Mouse (Mus musculus) intestine, embryonic 16.5 days (tissue): ENCODE results near the gene Hoxd9. TPM values are rescaled to one million over a fixed set of nuclear protein-coding genes. Genes with fewer than 3 reads are reported as not detected.

ENCODE experiments used
- ATAC-seq: fragments of 200-750 bp; cut with Nextera tagmentation; 2 replicates; pipeline ENCODE4 v1.8.0; 2017; ENCODE audit warnings: moderate TSS enrichment, moderate library complexity
- H3K27ac ChIP-seq: fragments of 300-500 bp; sonication (generic); 2 replicates; pipeline ENCODE4 v1.5.1; 2014; ENCODE audit warnings: mild to moderate bottlenecking, low read length
- H3K27me3 ChIP-seq: fragments of 300-500 bp; sonication (generic); replicated peaks from 2 replicates; pipeline ENCODE4 v1.6.1; 2014; ENCODE audit warnings: low read length, control low read depth, mixed read lengths; ENCODE audit not compliant: control insufficient read depth, insufficient read depth
- H3K36me3 ChIP-seq: fragments of 300-500 bp; sonication (generic); 2 replicates; pipeline ENCODE4 v1.6.1; 2014; ENCODE audit warnings: low read length, control low read depth; ENCODE audit not compliant: control insufficient read depth, insufficient read depth
- H3K4me1 ChIP-seq: fragments of 300-500 bp; sonication (generic); 2 replicates; pipeline ENCODE4 v1.6.1; 2014; ENCODE audit warnings: low read length, control low read depth, mixed read lengths; ENCODE audit not compliant: control insufficient read depth, insufficient read depth
- H3K4me2 ChIP-seq: fragments of 300-500 bp; sonication (generic); 2 replicates; pipeline ENCODE4 v1.6.1; 2014; ENCODE audit warnings: low read depth, low read length, control low read depth
- H3K4me3 ChIP-seq: fragments of 300-500 bp; sonication (generic); 2 replicates; pipeline ENCODE4 v1.5.1; 2014; ENCODE audit warnings: mild to moderate bottlenecking, low read length
- H3K9ac ChIP-seq: fragments of 300-500 bp; sonication (generic); 2 replicates; pipeline ENCODE4 v1.6.1; 2014; ENCODE audit warnings: low read depth, low read length
- H3K9me3 ChIP-seq: fragments of 300-500 bp; sonication (generic); 2 replicates; pipeline ENCODE4 v1.6.1; 2016; ENCODE audit warnings: low read length, control low read depth; ENCODE audit not compliant: control insufficient read depth
- WGBS: fragments of 180-500 bp; shearing (Covaris S2); extraction: QIAGEN DNeasy Blood & Tissue Kit; methylation state at CpG from one replicate; pipeline ENCODE4 v1.1.7; 2014; 5-methylcytosine and 5-hydroxymethylcytosine counted together
- microRNA counts: library from miRNA; unstranded; fragments of <30 nt; microRNA quantifications from one replicate; lab custom pipeline; 2016
- microRNA-seq: library from miRNA; unstranded; fragments of <30 nt; microRNA quantifications from one replicate; pipeline ENCODE4, GENCODE M21; 2016
- polyA plus RNA-seq: library from polyadenylated mRNA; unstranded; fragments of >200 nt; fragmentation: Nextera tagmentation; extraction: Ambion mirVana; gene quantifications from 2 replicates; pipeline ENCODE4 v1.2.1, GENCODE M21; 2015

Gene Hoxd9
- polyA plus RNA-seq, 1 experiment from 2014 or later = 2.5 TPM

DNA sequence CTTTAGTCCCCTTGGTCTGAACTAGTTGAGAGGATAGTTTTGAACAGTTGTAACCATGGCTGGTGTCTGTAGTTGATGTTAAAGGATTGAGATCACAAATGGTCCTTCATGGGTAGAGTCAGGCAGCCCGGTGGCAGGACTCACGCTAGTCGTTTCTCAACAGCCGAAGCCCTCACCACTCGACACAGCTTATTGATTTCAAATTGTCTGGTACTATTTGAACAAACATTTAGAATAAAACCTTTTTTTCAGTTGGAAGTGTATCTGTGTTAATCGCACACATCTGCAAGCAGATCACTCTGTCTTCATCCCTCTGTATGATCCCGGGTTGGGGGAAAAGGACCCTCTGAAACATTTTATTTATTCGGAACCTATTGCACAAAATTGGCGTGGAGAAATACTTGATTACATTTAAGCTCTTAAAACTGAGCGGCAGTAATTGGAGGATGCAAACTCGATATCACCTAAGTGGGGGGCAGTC, 50.2 kb downstream of the Hoxd9 start:
- Histone ChIP-seq H3K4me1 (peaks cover 15% of the 10 kb centered on the region), H3K36me3 (no peaks in the 10 kb centered on the region), H3K4me3 (no peak overlapping the region), H3K27me3 (peaks cover 80% of the 10 kb centered on the region), H3K9me3 (no peaks in the 10 kb centered on the region), H3K9ac (no peak overlapping the region), H3K27ac (no peak overlapping the region), H3K4me2 (no peak overlapping the region)
- no peak for ATAC-seq
- 42% methylated on average over 11 of the region's 11 CpGs for WGBS

- Histone ChIP-seq H3K9me3 (no peaks in the 10 kb centered on the region), H3K27me3 (peaks cover 83% of the 10 kb centered on the region), H3K27ac (no peak overlapping the region), H3K36me3 (no peaks in the 10 kb centered on the region), H3K4me1 (peaks cover 18% of the 10 kb centered on the region), H3K4me2 (no peak overlapping the region), H3K4me3 (no peak overlapping the region), H3K9ac (no peak overlapping the region)
- no peak for ATAC-seq
- WGBS = 31% methylated on average over 9 of the region's 9 CpGs
These were observed 51.0 kb downstream of the Hoxd9 start for GRCm38 (mm10) chr2:74748436-74748995.

DNA sequence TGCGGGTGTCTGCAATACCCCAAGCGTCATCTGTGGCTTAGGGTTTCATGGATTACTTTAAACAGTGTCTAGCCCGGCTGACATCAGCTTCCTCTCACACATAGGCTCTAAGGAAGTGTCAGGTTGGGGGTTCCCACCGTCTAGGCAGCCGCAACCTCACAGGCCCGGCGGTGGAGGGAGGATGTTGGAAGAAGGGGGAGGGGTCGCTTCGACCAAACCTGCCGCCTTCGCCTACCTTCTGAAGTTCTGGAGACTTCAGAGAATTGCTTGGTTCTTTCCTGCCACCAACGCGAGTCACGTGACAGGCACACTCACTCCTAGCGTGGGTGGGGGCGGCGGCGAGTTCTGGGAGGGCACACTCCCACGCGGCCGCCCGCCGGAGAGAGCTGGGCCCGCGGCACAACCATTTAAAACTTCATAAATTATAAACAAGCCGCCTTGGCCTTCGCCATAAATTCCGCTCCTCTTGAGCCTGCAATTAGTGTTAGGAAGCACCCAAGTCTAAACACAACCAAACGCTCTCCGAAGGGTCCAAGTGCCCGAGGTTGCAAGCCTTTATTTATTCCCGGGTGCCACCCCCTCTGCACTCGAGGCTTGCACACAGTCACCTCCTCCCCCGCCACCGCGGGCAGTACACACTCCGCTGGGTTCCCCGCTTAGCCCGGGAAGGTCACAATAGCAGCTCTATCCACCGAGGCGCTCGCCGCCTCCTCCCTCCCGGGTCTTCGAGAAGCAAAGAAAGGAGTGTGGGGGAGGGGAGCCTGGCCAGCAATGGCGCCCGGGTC, 52.0 kb downstream of the Hoxd9 start:
- Histone ChIP-seq H3K36me3 (no peaks in the 10 kb centered on the region), H3K9me3 (no peaks in the 10 kb centered on the region), H3K4me3 (peak overlapping the region; percentile 32), H3K27me3 (peaks cover 83% of the 10 kb centered on the region), H3K4me1 (peaks cover 18% of the 10 kb centered on the region), H3K9ac (peak overlapping the region; percentile 42; the same call in 1 of the 2 replicates), H3K27ac (peak overlapping the region; percentile 7; the same call in 1 of the 2 replicates), H3K4me2 (peak overlapping the region; percentile 59)
- ATAC-seq = peak; percentile 61
- WGBS = 2% methylated on average over 47 of the region's 47 CpGs

MicroRNAs encoded within 50 kb of the gene (microRNA counts, 519-probe panel; counts per million panel counts)
- 3,194 counts per million, percentile 82 among the panel's probes with 10 or more counts for microRNA mmu-miR-10b (lab: Ali Mortazavi, UCI)

Small RNA genes within 50 kb of the gene (microRNA-seq; reads per million reads assigned to microRNA genes)
- gene Gm44463 (not detected), gene Mir10b (23,446 reads per million, percentile 96 among the genes with 10 or more reads in this experiment)

Other genes starting within 250 kb of the Hoxd9 start
- gene Lnpk, start 118.3 kb upstream of the Hoxd9 start, polyA plus RNA-seq = 17.9 and 18.4 TPM in 2 replicates
- 0.05 TPM in 1 of 2 replicates, not detected in the other for gene Evx2, start 38.2 kb upstream of the Hoxd9 start, polyA plus RNA-seq
- 0.18 and 0.32 TPM in 2 replicates for gene Hoxd13, start 29.4 kb upstream of the Hoxd9 start, polyA plus RNA-seq
- gene Hoxd12, start 22.7 kb upstream of the Hoxd9 start, polyA plus RNA-seq = 0.32 and 0.60 TPM in 2 replicates
- gene Hoxd11, start 18.2 kb upstream of the Hoxd9 start, polyA plus RNA-seq = 0.69 and 1.1 TPM in 2 replicates
- gene Hoxd10, start 5.8 kb upstream of the Hoxd9 start, polyA plus RNA-seq = 3.7 and 4.4 TPM in 2 replicates
- 3.1 TPM in 2 replicates for gene Hoxd8, start 6.9 kb downstream of the Hoxd9 start, polyA plus RNA-seq
- 13.4 and 15.1 TPM in 2 replicates for gene Hoxd3, start 14.2 kb downstream of the Hoxd9 start, polyA plus RNA-seq
- 0.91 and 0.95 TPM in 2 replicates for gene Hoxd4, start 14.2 kb downstream of the Hoxd9 start, polyA plus RNA-seq
- gene Gm28230, start 29.0 kb downstream of the Hoxd9 start, polyA plus RNA-seq = 0.24 TPM in 1 of 2 replicates, not detected in the other
- gene Hoxd1, start 65.3 kb downstream of the Hoxd9 start, polyA plus RNA-seq = 0.10 and 0.11 TPM in 2 replicates
- 102 and 103 TPM in 2 replicates for gene Mtx2, start 128.1 kb downstream of the Hoxd9 start, polyA plus RNA-seq